Mouse (Mus musculus): ENCODE data around the gene Ttpal. TPM values are rescaled to one million over a fixed set of nuclear protein-coding genes. Genes with fewer than 3 reads are reported as not detected.

Gene Ttpal
- 46.4 and 47.3 TPM in 2 replicates for polyA plus RNA-seq (2014; fragmentation: Nextera tagmentation; extraction: Ambion mirVana)

- Histone ChIP-seq H3K36me3 (ENCODE audit: control insufficient read depth, insufficient read depth, low read length) (no peaks in the 10 kb centered on the region), H3K27ac (ENCODE audit: low read depth, low read length) (peak within 1 kb of the TSS; percentile 84), H3K9ac (ENCODE audit: low read length) (peak within 1 kb of the TSS; percentile 89), H3K27me3 (ENCODE audit: control insufficient read depth, insufficient read depth, low read length) (no peaks in the 10 kb centered on the region), H3K4me1 (ENCODE audit: control insufficient read depth, insufficient read depth, low read length) (peaks cover 6% of the 10 kb centered on the region), H3K4me2 (ENCODE audit: low read depth) (peak within 1 kb of the TSS; percentile 97), H3K9me3 (ENCODE audit: control insufficient read depth, low read length) (no peaks in the 10 kb centered on the region), H3K4me3 (ENCODE audit: low read depth, low read length) (peak within 1 kb of the TSS; percentile 82)
- WGBS = 2% methylated on average over 57 of the region's 57 CpGs
- DNase-seq (ENCODE audit: low spot score) (peak; percentile 94), ATAC-seq (ENCODE audit: insufficient read depth, low FRiP score, low TSS enrichment) (peak; percentile 89)
These were observed at the start of gene Ttpal for GRCm38 (mm10) chr2:163602101-163602971. Gene Ttpal (plus strand): TSS chr2:163602314.

GRCm38 (mm10) chr2:163552518-163552929 lies 49.6 kb upstream of the Ttpal start:
- no peak for DNase-seq (ENCODE audit: low spot score)
- no peak overlapping the region for H3K9ac ChIP-seq (ENCODE audit: low read length)
- no peaks in the 10 kb centered on the region for H3K4me1 ChIP-seq (ENCODE audit: control insufficient read depth, insufficient read depth, low read length)
- H3K4me3 ChIP-seq (ENCODE audit: low read depth, low read length) = no peak overlapping the region
- no peak overlapping the region for H3K4me2 ChIP-seq (ENCODE audit: low read depth)
- no peaks in the 10 kb centered on the region for H3K9me3 ChIP-seq (ENCODE audit: control insufficient read depth, low read length)
- 67% methylated on average over 8 of the region's 8 CpGs for WGBS
- ATAC-seq (ENCODE audit: insufficient read depth, low FRiP score, low TSS enrichment) = no peak
- no peaks in the 10 kb centered on the region for H3K27me3 ChIP-seq (ENCODE audit: control insufficient read depth, insufficient read depth, low read length)
- H3K36me3 ChIP-seq (ENCODE audit: control insufficient read depth, insufficient read depth, low read length) = no peaks in the 10 kb centered on the region
- no peak overlapping the region for H3K27ac ChIP-seq (ENCODE audit: low read depth, low read length)

GRCm38 (mm10) chr2:163554425-163554982 lies 47.6 kb upstream of the Ttpal start:
- Histone ChIP-seq H3K4me1 (ENCODE audit: control insufficient read depth, insufficient read depth, low read length) (no peaks in the 10 kb centered on the region), H3K27me3 (ENCODE audit: control insufficient read depth, insufficient read depth, low read length) (no peaks in the 10 kb centered on the region)
- ATAC-seq (ENCODE audit: insufficient read depth, low FRiP score, low TSS enrichment) = no peak

GRCm38 (mm10) chr2:163554996-163555395 lies 47.1 kb upstream of the Ttpal start:
- Histone ChIP-seq H3K9me3 (ENCODE audit: control insufficient read depth, low read length) (no peaks in the 10 kb centered on the region), H3K4me2 (ENCODE audit: low read depth) (no peak overlapping the region), H3K27me3 (ENCODE audit: control insufficient read depth, insufficient read depth, low read length) (no peaks in the 10 kb centered on the region), H3K9ac (ENCODE audit: low read length) (no peak overlapping the region), H3K4me1 (ENCODE audit: control insufficient read depth, insufficient read depth, low read length) (no peaks in the 10 kb centered on the region), H3K4me3 (ENCODE audit: low read depth, low read length) (no peak overlapping the region), H3K36me3 (ENCODE audit: control insufficient read depth, insufficient read depth, low read length) (no peaks in the 10 kb centered on the region), H3K27ac (ENCODE audit: low read depth, low read length) (no peak overlapping the region)
- WGBS = 81% methylated on average over 6 of the region's 6 CpGs
- DNase-seq (ENCODE audit: low spot score) (no peak), ATAC-seq (ENCODE audit: insufficient read depth, low FRiP score, low TSS enrichment) (no peak)

More at GRCm38 (mm10) chr2:163554425-163554982, 47.6 kb upstream of the Ttpal start:
- H3K9ac ChIP-seq (ENCODE audit: low read length) = no peak overlapping the region
- H3K36me3 ChIP-seq (ENCODE audit: control insufficient read depth, insufficient read depth, low read length) = no peaks in the 10 kb centered on the region
- H3K4me3 ChIP-seq (ENCODE audit: low read depth, low read length) = no peak overlapping the region
- DNase-seq (ENCODE audit: low spot score) = no peak
- no peak overlapping the region for H3K4me2 ChIP-seq (ENCODE audit: low read depth)
- H3K27ac ChIP-seq (ENCODE audit: low read depth, low read length) = no peak overlapping the region
- 76% methylated on average over 4 of the region's 4 CpGs for WGBS
- no peaks in the 10 kb centered on the region for H3K9me3 ChIP-seq (ENCODE audit: control insufficient read depth, low read length)

- no peaks in the 10 kb centered on the region for H3K27me3 ChIP-seq (ENCODE audit: control insufficient read depth, insufficient read depth, low read length)
- no peak overlapping the region for H3K9ac ChIP-seq (ENCODE audit: low read length)
- no peak overlapping the region for H3K4me3 ChIP-seq (ENCODE audit: low read depth, low read length)
- no peak overlapping the region for H3K4me2 ChIP-seq (ENCODE audit: low read depth)
- WGBS = 83% methylated on average over 13 of the region's 13 CpGs
- no peaks in the 10 kb centered on the region for H3K4me1 ChIP-seq (ENCODE audit: control insufficient read depth, insufficient read depth, low read length)
- no peak overlapping the region for H3K27ac ChIP-seq (ENCODE audit: low read depth, low read length)
- no peak for ATAC-seq (ENCODE audit: insufficient read depth, low FRiP score, low TSS enrichment)
- no peaks in the 10 kb centered on the region for H3K36me3 ChIP-seq (ENCODE audit: control insufficient read depth, insufficient read depth, low read length)
- no peaks in the 10 kb centered on the region for H3K9me3 ChIP-seq (ENCODE audit: control insufficient read depth, low read length)
- no peak for DNase-seq (ENCODE audit: low spot score)
These were observed 46.7 kb upstream of the Ttpal start for GRCm38 (mm10) chr2:163555417-163555816.

GRCm38 (mm10) chr2:163558548-163558947 lies 43.6 kb upstream of the Ttpal start:
- no peak overlapping the region for H3K4me2 ChIP-seq (ENCODE audit: low read depth)
- ATAC-seq (ENCODE audit: insufficient read depth, low FRiP score, low TSS enrichment) (no peak), DNase-seq (ENCODE audit: low spot score) (no peak)
- no peak overlapping the region for H3K27ac ChIP-seq (ENCODE audit: low read depth, low read length)
- no peak overlapping the region for H3K9ac ChIP-seq (ENCODE audit: low read length)
- no peaks in the 10 kb centered on the region for H3K36me3 ChIP-seq (ENCODE audit: control insufficient read depth, insufficient read depth, low read length)
- H3K4me1 ChIP-seq (ENCODE audit: control insufficient read depth, insufficient read depth, low read length) = no peaks in the 10 kb centered on the region
- H3K9me3 ChIP-seq (ENCODE audit: control insufficient read depth, low read length) = no peaks in the 10 kb centered on the region
- no peaks in the 10 kb centered on the region for H3K27me3 ChIP-seq (ENCODE audit: control insufficient read depth, insufficient read depth, low read length)
- 74% methylated on average over 1 of the region's 1 CpGs for WGBS
- H3K4me3 ChIP-seq (ENCODE audit: low read depth, low read length) = no peak overlapping the region

GRCm38 (mm10) chr2:163559236-163559635 lies 42.9 kb upstream of the Ttpal start:
- no peak overlapping the region for H3K4me2 ChIP-seq (ENCODE audit: low read depth)
- ATAC-seq (ENCODE audit: insufficient read depth, low FRiP score, low TSS enrichment) = no peak
- no peak overlapping the region for H3K4me3 ChIP-seq (ENCODE audit: low read depth, low read length)
- H3K27ac ChIP-seq (ENCODE audit: low read depth, low read length) = no peak overlapping the region
- H3K36me3 ChIP-seq (ENCODE audit: control insufficient read depth, insufficient read depth, low read length) = no peaks in the 10 kb centered on the region
- no peak for DNase-seq (ENCODE audit: low spot score)
- 78% methylated on average over 5 of the region's 5 CpGs for WGBS
- no peaks in the 10 kb centered on the region for H3K27me3 ChIP-seq (ENCODE audit: control insufficient read depth, insufficient read depth, low read length)
- H3K4me1 ChIP-seq (ENCODE audit: control insufficient read depth, insufficient read depth, low read length) = no peaks in the 10 kb centered on the region
- no peaks in the 10 kb centered on the region for H3K9me3 ChIP-seq (ENCODE audit: control insufficient read depth, low read length)
- H3K9ac ChIP-seq (ENCODE audit: low read length) = no peak overlapping the region

- Histone ChIP-seq H3K36me3 (ENCODE audit: control insufficient read depth, insufficient read depth, low read length) (no peaks in the 10 kb centered on the region), H3K27ac (ENCODE audit: low read depth, low read length) (no peak overlapping the region), H3K27me3 (ENCODE audit: control insufficient read depth, insufficient read depth, low read length) (no peaks in the 10 kb centered on the region), H3K9ac (ENCODE audit: low read length) (no peak overlapping the region), H3K4me2 (ENCODE audit: low read depth) (no peak overlapping the region), H3K4me1 (ENCODE audit: control insufficient read depth, insufficient read depth, low read length) (no peaks in the 10 kb centered on the region), H3K4me3 (ENCODE audit: low read depth, low read length) (no peak overlapping the region), H3K9me3 (ENCODE audit: control insufficient read depth, low read length) (no peaks in the 10 kb centered on the region)
- no peak for ATAC-seq (ENCODE audit: insufficient read depth, low FRiP score, low TSS enrichment)
- WGBS = 73% methylated on average over 3 of the region's 3 CpGs
- no peak for DNase-seq (ENCODE audit: low spot score)
These were observed 41.9 kb upstream of the Ttpal start for GRCm38 (mm10) chr2:163560247-163560646.
